Mouse (Mus musculus): ENCODE data around the gene Sftpa1. TPM values are rescaled to one million over a fixed set of nuclear protein-coding genes. Genes with fewer than 3 reads are reported as not detected.

The Sftpa1 gene
- total RNA-seq, 1 experiment from 2014 or later = not detected

- ATAC-seq (ENCODE audit: extremely low read depth, insufficient number of reproducible peaks, low FRiP score, poor library complexity, severe bottlenecking) = no peak
These were observed 19.8 kb downstream of the Sftpa1 start, which contains the start of gene Mbl1 for GRCm38 (mm10) chr14:41151220-41151898. Gene Mbl1 (plus strand): TSS chr14:41151458.

- ATAC-seq (ENCODE audit: extremely low read depth, insufficient number of reproducible peaks, low FRiP score, poor library complexity, severe bottlenecking) = no peak
These were observed 28.5 kb downstream of the Sftpa1 start for GRCm38 (mm10) chr14:41160076-41160475.

GRCm38 (mm10) chr14:41160743-41161142, 29.2 kb downstream of the Sftpa1 start:
- no peak for ATAC-seq (ENCODE audit: extremely low read depth, insufficient number of reproducible peaks, low FRiP score, poor library complexity, severe bottlenecking)

- ATAC-seq (ENCODE audit: extremely low read depth, insufficient number of reproducible peaks, low FRiP score, poor library complexity, severe bottlenecking) = no peak
These were observed 31.1 kb downstream of the Sftpa1 start for GRCm38 (mm10) chr14:41162663-41163062.

GRCm38 (mm10) chr14:41167278-41167677, 35.7 kb downstream of the Sftpa1 start:
- ATAC-seq (ENCODE audit: extremely low read depth, insufficient number of reproducible peaks, low FRiP score, poor library complexity, severe bottlenecking) = no peak

GRCm38 (mm10) chr14:41168567-41168966, 37.0 kb downstream of the Sftpa1 start:
- ATAC-seq (ENCODE audit: extremely low read depth, insufficient number of reproducible peaks, low FRiP score, poor library complexity, severe bottlenecking) = no peak

GRCm38 (mm10) chr14:41170514-41170913, 38.9 kb downstream of the Sftpa1 start:
- no peak for ATAC-seq (ENCODE audit: extremely low read depth, insufficient number of reproducible peaks, low FRiP score, poor library complexity, severe bottlenecking)

GRCm38 (mm10) chr14:41174802-41175201, 43.2 kb downstream of the Sftpa1 start:
- no peak for ATAC-seq (ENCODE audit: extremely low read depth, insufficient number of reproducible peaks, low FRiP score, poor library complexity, severe bottlenecking)

- no peak for ATAC-seq (ENCODE audit: extremely low read depth, insufficient number of reproducible peaks, low FRiP score, poor library complexity, severe bottlenecking)
These were observed 53.7 kb downstream of the Sftpa1 start, which contains the start of gene Sftpd for GRCm38 (mm10) chr14:41185059-41185821. Gene Sftpd (minus strand): TSS chr14:41185149.

Other genes with a start within 250 kb of the Sftpa1 start
- gene Sh2d4b, start 238.5 kb upstream of the Sftpa1 start, total RNA-seq (2017) = 5.9 and 9.8 TPM in 2 replicates
- 56.7 and 60.5 TPM in 2 replicates for gene Tspan14, start 165.0 kb upstream of the Sftpa1 start, total RNA-seq (2017)
- 35.5 and 36.1 TPM in 2 replicates for gene Fam213a, start 118.0 kb upstream of the Sftpa1 start, total RNA-seq (2017)
- gene Dydc2, start 62.6 kb upstream of the Sftpa1 start, total RNA-seq (2017) = not detected in 2 replicates
- not detected in 2 replicates for gene Dydc1, start 58.9 kb upstream of the Sftpa1 start, total RNA-seq (2017)
- gene Mat1a, start 26.7 kb upstream of the Sftpa1 start, total RNA-seq (2017) = not detected in 2 replicates
- gene Mbl1, start 19.7 kb downstream of the Sftpa1 start, total RNA-seq (2017) = 0.23 TPM in 1 of 2 replicates, not detected in the other
- gene Sftpd, start 53.4 kb downstream of the Sftpa1 start, total RNA-seq (2017) = not detected in 2 replicates
- not detected in 2 replicates for gene Gm2832, start 147.0 kb downstream of the Sftpa1 start, total RNA-seq (2017)
- not detected in 2 replicates for gene Gm5798, start 216.8 kb downstream of the Sftpa1 start, total RNA-seq (2017)

Measured in neutrophil, adult 5-6 weeks (primary cell).